Mouse (Mus musculus) hindbrain, embryonic 16.5 days (tissue): ENCODE measurements around the gene Tiam1. TPM values are rescaled to one million over a fixed set of nuclear protein-coding genes. Genes with fewer than 3 reads are reported as not detected.
A peak's percentile ranks its signal among the peaks of the same experiment; 100 is the strongest.

Experiments used
- ATAC-seq: fragments of 200-750 bp; cut with Nextera tagmentation; 2 replicates; pipeline ENCODE4 v1.8.0; 2017; ENCODE audit warnings: moderate TSS enrichment, moderate library complexity
- H3K27ac ChIP-seq: fragments of 300-500 bp; sonication (generic); 2 replicates; pipeline ENCODE4 v1.5.1; 2014; ENCODE audit warnings: low read depth, mild to moderate bottlenecking, control low read depth, low read length, moderate library complexity
- H3K27me3 ChIP-seq: fragments of 300-500 bp; sonication (generic); replicated peaks from 2 replicates; pipeline ENCODE4 v1.6.1; 2014; ENCODE audit warnings: low read length; ENCODE audit not compliant: control insufficient read depth, insufficient read depth
- H3K36me3 ChIP-seq: fragments of 300-500 bp; sonication (generic); 2 replicates; pipeline ENCODE4 v1.6.1; 2014; ENCODE audit warnings: mild to moderate bottlenecking, low read length, moderate library complexity, mixed read lengths; ENCODE audit not compliant: control insufficient read depth, insufficient read depth
- H3K4me1 ChIP-seq: fragments of 300-500 bp; sonication (generic); 2 replicates; pipeline ENCODE4 v1.6.1; 2014; ENCODE audit warnings: low read depth, low read length; ENCODE audit not compliant: control insufficient read depth, insufficient read depth
- H3K4me2 ChIP-seq: fragments of 300-500 bp; sonication (generic); 2 replicates; pipeline ENCODE4 v1.6.1; 2014; ENCODE audit warnings: mild to moderate bottlenecking, low read length, control low read depth, moderate library complexity
- H3K4me3 ChIP-seq: fragments of 300-500 bp; sonication (generic); 2 replicates; pipeline ENCODE4 v1.5.1; 2014; ENCODE audit warnings: mild to moderate bottlenecking, low read length, control low read depth, moderate library complexity
- H3K9ac ChIP-seq: fragments of 300-500 bp; sonication (generic); 2 replicates; pipeline ENCODE4 v1.6.1; 2014; ENCODE audit warnings: low read depth, mild to moderate bottlenecking, control low read depth, low read length, moderate library complexity
- H3K9me3 ChIP-seq: fragments of 300-500 bp; sonication (generic); 2 replicates; pipeline ENCODE4 v1.6.1; 2014; ENCODE audit warnings: mild to moderate bottlenecking, low read length, moderate library complexity; ENCODE audit not compliant: control insufficient read depth
- WGBS: fragments of 180-500 bp; shearing (Covaris S2); extraction: QIAGEN DNeasy Blood & Tissue Kit; methylation state at CpG from one replicate; pipeline ENCODE4 v1.1.7; 2014; 5-methylcytosine and 5-hydroxymethylcytosine counted together
- polyA plus RNA-seq: library from polyadenylated mRNA; unstranded; fragments of >200 nt; fragmentation: Nextera tagmentation; extraction: Ambion mirVana; gene quantifications from 2 replicates; pipeline ENCODE4 v1.2.1, GENCODE M21; 2015

Gene Tiam1
- polyA plus RNA-seq, 1 experiment from 2014 or later: 16.6 TPM

DNA sequence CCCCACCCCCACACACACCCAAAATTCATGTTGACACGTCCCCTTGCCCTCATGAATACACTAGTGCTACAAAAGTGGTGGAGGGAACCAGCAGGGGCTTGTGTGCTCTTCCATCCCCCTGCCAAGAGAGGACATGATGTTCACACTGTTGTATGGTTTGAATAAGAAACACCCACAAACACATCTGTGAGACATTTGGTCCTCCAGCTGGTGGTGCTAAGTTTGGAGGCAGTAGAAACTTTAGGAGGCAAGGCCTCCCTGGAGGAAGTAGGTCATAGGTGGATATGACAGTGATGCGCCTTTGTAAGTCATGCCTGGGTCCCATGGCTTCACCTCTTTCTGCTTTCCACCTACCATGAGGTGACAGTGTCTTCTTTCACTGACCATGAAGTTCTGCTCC lies 366.1 kb downstream of the Tiam1 start:
- Histone ChIP-seq H3K27ac (no peak overlapping the region), H3K4me3 (no peak overlapping the region), H3K4me2 (no peak overlapping the region), H3K36me3 (no peaks in the 10 kb centered on the region), H3K27me3 (no peaks in the 10 kb centered on the region), H3K4me1 (no peaks in the 10 kb centered on the region; the same call in 1 of the 2 replicates), H3K9ac (no peak overlapping the region), H3K9me3 (peaks cover 2% of the 10 kb centered on the region; the same call in 1 of the 2 replicates)
- no peak for ATAC-seq
- 85% methylated on average over 2 of the region's 2 CpGs for WGBS

DNA sequence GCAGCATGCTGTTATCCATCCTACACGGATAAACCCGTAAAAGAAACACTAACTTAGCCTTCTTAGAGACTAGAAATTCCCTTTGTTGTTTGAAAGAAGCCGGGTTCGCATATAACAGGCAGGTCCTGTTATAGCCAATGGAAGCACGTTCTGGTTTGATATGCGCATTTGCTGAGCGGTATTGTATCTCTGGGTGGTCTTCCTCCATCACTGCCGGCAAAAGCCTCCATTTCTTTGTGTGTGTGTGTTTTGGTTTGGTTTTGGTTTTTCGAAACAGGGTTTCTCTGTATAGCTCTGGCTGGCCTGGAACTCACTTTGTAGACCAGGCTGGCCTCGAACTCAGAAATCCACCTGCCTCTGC lies 369.0 kb downstream of the Tiam1 start:
- ATAC-seq: no peak
- no peaks in the 10 kb centered on the region; the same call in 1 of the 2 replicates for H3K4me1 ChIP-seq
- H3K4me2 ChIP-seq: peak overlapping the region; percentile 87
- no peaks in the 10 kb centered on the region for H3K27me3 ChIP-seq
- H3K27ac ChIP-seq: no peak overlapping the region
- peak overlapping the region; percentile 63; the same call in 1 of the 2 replicates for H3K9ac ChIP-seq
- H3K9me3 ChIP-seq: peaks cover 7% of the 10 kb centered on the region
- peak overlapping the region; percentile 41 for H3K4me3 ChIP-seq
- no peaks in the 10 kb centered on the region for H3K36me3 ChIP-seq
- WGBS: 29% methylated on average over 10 of the region's 10 CpGs

DNA sequence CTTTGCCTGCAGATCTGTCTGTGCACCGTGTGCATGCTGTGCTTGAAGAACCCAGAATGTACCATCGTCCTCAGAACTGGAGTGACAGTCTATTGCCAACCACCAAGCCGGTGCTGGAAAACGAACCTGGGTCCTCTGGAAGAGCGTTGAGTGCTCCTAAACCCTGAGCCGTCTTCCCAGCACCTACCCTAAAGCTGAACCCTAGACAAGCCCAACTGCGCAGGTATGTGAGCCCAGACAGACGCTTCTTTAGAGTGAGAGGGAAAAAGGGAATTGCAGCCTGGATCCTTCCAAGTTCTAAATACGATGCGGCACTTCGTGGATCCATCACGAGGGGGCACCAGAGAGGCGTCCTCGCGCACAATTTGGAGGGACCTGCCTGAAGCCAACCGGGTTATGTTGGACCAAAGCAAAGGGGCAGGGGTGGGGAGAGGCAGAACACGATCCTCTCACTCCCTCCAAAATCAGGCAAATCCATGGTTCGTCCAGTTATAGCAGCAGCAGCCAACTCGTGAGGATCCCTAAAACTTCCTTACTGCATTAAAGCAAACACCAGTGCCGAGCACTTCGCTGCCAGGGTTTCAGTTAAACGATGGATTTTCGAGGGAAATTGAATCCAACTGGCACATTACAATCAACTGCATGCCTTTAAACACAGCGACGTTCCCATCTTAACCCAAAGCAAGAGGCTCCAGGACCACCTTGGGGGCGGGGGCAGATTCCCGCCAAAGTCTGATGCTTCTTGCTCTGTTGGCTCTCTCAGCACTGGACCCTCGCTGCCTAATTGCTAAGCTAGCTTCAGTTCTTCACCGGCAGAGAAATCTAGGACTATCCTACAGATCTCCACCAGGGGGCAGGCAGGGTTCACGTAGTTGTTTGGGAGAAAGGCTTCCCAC lies 369.7 kb downstream of the Tiam1 start:
- H3K9ac ChIP-seq: peak overlapping the region; percentile 63
- H3K4me1 ChIP-seq: no peaks in the 10 kb centered on the region; the same call in 1 of the 2 replicates
- peak; percentile 82 for ATAC-seq
- 10% methylated on average over 30 of the region's 30 CpGs for WGBS
- peaks cover 7% of the 10 kb centered on the region for H3K9me3 ChIP-seq
- H3K27me3 ChIP-seq: no peaks in the 10 kb centered on the region
- H3K27ac ChIP-seq: no peak overlapping the region; the same call in 1 of the 2 replicates
- H3K4me3 ChIP-seq: peak overlapping the region; percentile 41
- peak overlapping the region; percentile 87 for H3K4me2 ChIP-seq
- no peaks in the 10 kb centered on the region for H3K36me3 ChIP-seq

DNA sequence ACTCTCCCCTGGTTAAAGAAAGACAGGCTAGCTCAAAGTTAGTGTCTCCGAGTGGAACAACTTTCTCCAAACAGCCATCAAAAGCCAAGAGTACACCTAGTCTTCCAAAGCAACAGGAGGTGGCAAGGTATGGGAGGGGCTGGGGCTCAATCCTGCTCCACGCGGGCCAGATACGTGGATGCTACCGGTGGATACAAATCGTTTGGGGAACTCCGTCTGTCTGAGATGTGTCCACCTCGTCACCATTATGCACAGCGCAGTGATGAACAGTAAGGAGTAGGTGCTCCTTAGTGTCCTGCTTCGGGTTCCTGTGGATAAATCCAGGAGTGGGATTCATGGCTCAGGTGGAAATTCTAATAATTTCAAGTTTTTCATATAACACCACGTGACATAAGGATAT lies 377.6 kb downstream of the Tiam1 start:
- Histone ChIP-seq H3K9ac (no peak overlapping the region), H3K27me3 (no peaks in the 10 kb centered on the region), H3K4me2 (no peak overlapping the region), H3K36me3 (no peaks in the 10 kb centered on the region), H3K4me3 (no peak overlapping the region), H3K4me1 (no peaks in the 10 kb centered on the region), H3K9me3 (peaks cover 7% of the 10 kb centered on the region), H3K27ac (no peak overlapping the region)
- 83% methylated on average over 11 of the region's 11 CpGs for WGBS
- peak; percentile 57; the same call in 1 of the 2 replicates for ATAC-seq

DNA sequence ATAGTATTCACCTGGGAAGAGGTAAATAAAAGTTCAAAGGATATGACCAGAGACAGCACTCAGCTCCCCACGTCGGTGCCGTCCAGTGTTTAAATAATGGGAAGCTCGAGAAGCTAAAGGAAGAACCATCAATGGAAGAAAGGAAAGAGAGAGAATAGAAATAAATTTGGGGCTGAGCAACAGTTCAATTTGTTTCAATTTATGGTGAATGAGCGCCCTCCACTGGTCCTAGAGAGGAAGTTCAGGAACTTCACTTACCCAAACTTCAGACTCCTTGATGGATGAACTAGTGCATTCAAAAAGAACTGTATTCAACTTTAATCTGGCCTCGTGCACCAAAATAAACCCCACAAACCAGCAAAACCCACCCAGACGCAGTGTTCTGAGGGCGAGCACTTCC lies 378.1 kb downstream of the Tiam1 start:
- 10% methylated on average over 8 of the region's 8 CpGs for WGBS
- Histone ChIP-seq H3K27ac (no peak overlapping the region), H3K36me3 (no peaks in the 10 kb centered on the region), H3K9me3 (peaks cover 6% of the 10 kb centered on the region), H3K4me2 (no peak overlapping the region), H3K9ac (no peak overlapping the region), H3K4me3 (no peak overlapping the region), H3K27me3 (no peaks in the 10 kb centered on the region), H3K4me1 (no peaks in the 10 kb centered on the region)
- no peak for ATAC-seq

DNA sequence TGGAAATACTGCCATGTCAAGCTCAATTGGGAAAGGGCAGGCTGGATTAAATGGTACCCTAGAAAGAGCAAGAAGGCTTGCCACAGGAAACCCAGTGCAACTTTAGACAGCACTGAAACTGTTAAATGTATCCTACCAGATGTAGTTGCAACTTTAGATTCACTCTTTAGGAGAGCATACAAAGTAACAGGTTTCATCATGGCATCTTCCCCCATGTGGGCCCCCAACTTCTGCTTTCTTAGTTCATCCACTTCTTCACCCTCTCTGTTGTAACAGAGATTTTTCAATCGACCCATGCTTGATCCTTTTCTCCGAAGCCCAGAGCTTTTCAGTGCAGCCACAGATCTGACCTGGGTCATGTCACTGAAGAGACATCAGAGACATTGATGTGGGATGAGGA lies 379.8 kb downstream of the Tiam1 start:
- no peak for ATAC-seq
- H3K27me3 ChIP-seq: no peaks in the 10 kb centered on the region
- 73% methylated on average over 2 of the region's 2 CpGs for whole genome bisulfite sequencing
- no peak overlapping the region for H3K4me3 ChIP-seq
- no peak overlapping the region for H3K27ac ChIP-seq
- no peak overlapping the region for H3K9ac ChIP-seq
- H3K4me1 ChIP-seq: no peaks in the 10 kb centered on the region
- H3K4me2 ChIP-seq: no peak overlapping the region
- H3K36me3 ChIP-seq: no peaks in the 10 kb centered on the region
- no peaks in the 10 kb centered on the region; the same call in 1 of the 2 replicates for H3K9me3 ChIP-seq

DNA sequence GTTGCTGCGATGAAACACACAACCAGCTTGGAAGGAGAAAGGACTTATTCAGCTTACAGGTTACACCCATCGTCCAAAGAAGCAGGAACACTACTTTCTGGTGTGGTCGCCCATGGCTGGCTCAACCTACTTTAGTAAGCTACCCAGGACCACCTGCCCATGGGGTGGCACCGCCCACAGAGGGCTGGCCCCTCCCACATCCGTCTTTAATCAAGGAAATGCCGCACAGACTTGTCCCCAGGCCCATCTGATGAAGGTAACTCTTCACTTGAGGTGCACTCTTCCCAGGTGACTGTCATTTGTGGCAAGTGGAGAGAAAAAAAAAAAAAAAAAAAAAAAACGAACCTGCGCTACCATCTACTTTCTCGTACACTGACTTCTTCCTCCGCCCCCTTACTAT lies 381.0 kb downstream of the Tiam1 start:
- Histone ChIP-seq H3K9me3 (no peaks in the 10 kb centered on the region), H3K9ac (no peak overlapping the region), H3K4me1 (no peaks in the 10 kb centered on the region), H3K36me3 (no peaks in the 10 kb centered on the region), H3K27ac (no peak overlapping the region), H3K27me3 (no peaks in the 10 kb centered on the region), H3K4me2 (no peak overlapping the region), H3K4me3 (no peak overlapping the region)
- 80% methylated on average over 10 of the region's 10 CpGs for WGBS
- ATAC-seq: no peak

DNA sequence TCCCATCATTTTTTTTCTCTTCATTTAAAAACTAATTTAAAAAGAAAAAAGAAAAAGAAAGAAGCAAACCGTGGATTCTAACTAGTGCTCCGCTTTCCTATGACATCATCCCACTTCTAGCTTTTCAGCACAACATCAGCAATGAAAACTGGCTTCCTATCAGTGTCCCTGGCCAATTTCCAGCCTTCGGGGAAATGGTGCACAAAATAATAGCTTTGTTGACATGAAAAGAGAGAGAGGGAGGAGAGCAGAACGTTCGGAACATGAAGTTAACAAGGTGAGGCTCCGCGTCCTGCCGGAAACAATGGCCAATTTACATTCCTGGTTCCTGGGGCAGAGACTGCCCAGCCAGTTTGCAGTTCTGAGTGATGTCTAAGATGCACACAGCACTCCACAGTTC lies 381.5 kb downstream of the Tiam1 start:
- H3K27me3 ChIP-seq: no peaks in the 10 kb centered on the region
- no peak for ATAC-seq
- no peaks in the 10 kb centered on the region for H3K9me3 ChIP-seq
- no peak overlapping the region for H3K9ac ChIP-seq
- H3K36me3 ChIP-seq: no peaks in the 10 kb centered on the region
- H3K4me2 ChIP-seq: no peak overlapping the region
- H3K4me3 ChIP-seq: no peak overlapping the region
- WGBS: 50% methylated on average over 8 of the region's 8 CpGs
- H3K4me1 ChIP-seq: no peaks in the 10 kb centered on the region
- no peak overlapping the region for H3K27ac ChIP-seq

DNA sequence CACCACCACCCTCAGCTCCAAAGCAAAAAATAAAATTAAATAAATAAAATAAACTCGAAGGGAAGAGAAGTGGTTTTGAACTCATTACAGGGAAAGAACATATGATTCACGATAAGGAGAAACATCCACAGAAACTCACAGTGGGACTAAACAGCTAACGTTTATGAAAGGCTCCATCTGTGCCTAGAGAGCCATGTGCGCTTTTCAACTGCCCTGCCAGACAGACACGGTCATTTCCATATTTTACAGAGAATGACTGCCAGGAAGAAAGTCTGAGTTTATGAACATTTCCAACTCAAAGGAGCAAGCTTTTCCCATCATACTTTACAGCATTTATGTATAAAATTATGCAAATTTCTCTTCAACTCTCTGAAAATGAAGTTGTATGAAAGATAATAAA lies 386.2 kb downstream of the Tiam1 start:
- Histone ChIP-seq H3K4me2 (no peak overlapping the region), H3K9me3 (no peaks in the 10 kb centered on the region), H3K36me3 (no peaks in the 10 kb centered on the region), H3K27me3 (no peaks in the 10 kb centered on the region), H3K27ac (no peak overlapping the region), H3K9ac (no peak overlapping the region), H3K4me1 (no peaks in the 10 kb centered on the region), H3K4me3 (no peak overlapping the region)
- WGBS: 42% methylated on average over 5 of the region's 5 CpGs
- ATAC-seq: peak; percentile 61; the same call in 1 of the 2 replicates
